Mouse (Mus musculus): Measurements from ENCODE around the gene Fggy. TPM values are rescaled to one million over a fixed set of nuclear protein-coding genes. Genes with fewer than 3 reads are reported as not detected.
A peak's percentile ranks its signal among the peaks of the same experiment; 100 is the strongest.

Gene Fggy
- polyA plus RNA-seq, 1 experiment from 2014 or later: 22.8 TPM

DNA sequence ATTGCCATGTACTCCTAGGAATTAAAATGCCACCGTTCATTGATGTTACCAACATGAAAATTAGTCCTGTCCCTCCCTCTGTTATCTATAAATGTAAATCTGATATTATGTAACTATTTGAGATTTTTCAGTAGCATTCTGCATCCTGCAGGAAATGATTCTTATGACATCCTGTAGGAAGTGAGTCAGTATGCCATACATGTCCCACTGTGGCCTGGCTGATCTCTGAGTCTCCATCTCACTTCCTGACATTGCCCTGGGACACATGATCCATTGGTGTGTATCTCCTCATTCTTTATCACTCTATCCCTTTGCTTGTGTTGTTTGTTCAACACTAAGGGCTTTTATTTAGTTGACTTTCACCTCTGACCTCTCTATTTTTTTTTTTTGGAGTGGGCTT, 110.3 kb downstream of the Fggy start:
- 86% methylated on average over 1 of the region's 1 CpGs for WGBS
- Histone ChIP-seq H3K4me3 (ENCODE audit: low read length) (no peak overlapping the region), H3K4me2 (ENCODE audit: low read depth, low read length) (no peak overlapping the region), H3K27me3 (replicated peaks; ENCODE audit: control insufficient read depth, insufficient read depth, low read length) (no peaks in the 10 kb centered on the region), H3K9me3 (ENCODE audit: control insufficient read depth, low read length) (no peaks in the 10 kb centered on the region), H3K27ac (ENCODE audit: low read length) (no peak overlapping the region), H3K4me1 (ENCODE audit: control insufficient read depth, insufficient read depth, low read length) (no peaks in the 10 kb centered on the region), H3K36me3 (ENCODE audit: control insufficient read depth, insufficient read depth, low read length) (no peaks in the 10 kb centered on the region), H3K9ac (ENCODE audit: low read depth, low read length) (no peak overlapping the region)
- ATAC-seq: no peak

- ATAC-seq: no peak
- WGBS: 88% methylated on average over 3 of the region's 3 CpGs
Measured at GRCm38 (mm10) chr4:95668543-95668942, 111.2 kb downstream of the Fggy start.

GRCm38 (mm10) chr4:95669336-95669735, 112.0 kb downstream of the Fggy start:
- no peaks in the 10 kb centered on the region for H3K27me3 ChIP-seq (replicated peaks; ENCODE audit: control insufficient read depth, insufficient read depth, low read length)
- no peak overlapping the region for H3K4me2 ChIP-seq (ENCODE audit: low read depth, low read length)
- no peak for ATAC-seq
- H3K4me1 ChIP-seq (ENCODE audit: control insufficient read depth, insufficient read depth, low read length): no peaks in the 10 kb centered on the region
- no peaks in the 10 kb centered on the region for H3K36me3 ChIP-seq (ENCODE audit: control insufficient read depth, insufficient read depth, low read length)
- no peak overlapping the region for H3K27ac ChIP-seq (ENCODE audit: low read length)
- H3K9ac ChIP-seq (ENCODE audit: low read depth, low read length): no peak overlapping the region
- H3K4me3 ChIP-seq (ENCODE audit: low read length): no peak overlapping the region
- WGBS: 84% methylated on average over 2 of the region's 2 CpGs
- H3K9me3 ChIP-seq (ENCODE audit: control insufficient read depth, low read length): no peaks in the 10 kb centered on the region

More at GRCm38 (mm10) chr4:95668543-95668942, 111.2 kb downstream of the Fggy start:
- no peaks in the 10 kb centered on the region for H3K36me3 ChIP-seq (ENCODE audit: control insufficient read depth, insufficient read depth, low read length)
- H3K9ac ChIP-seq (ENCODE audit: low read depth, low read length): no peak overlapping the region
- H3K4me3 ChIP-seq (ENCODE audit: low read length): no peak overlapping the region
- no peak overlapping the region for H3K27ac ChIP-seq (ENCODE audit: low read length)
- H3K9me3 ChIP-seq (ENCODE audit: control insufficient read depth, low read length): no peaks in the 10 kb centered on the region
- H3K4me2 ChIP-seq (ENCODE audit: low read depth, low read length): no peak overlapping the region
- H3K27me3 ChIP-seq (replicated peaks; ENCODE audit: control insufficient read depth, insufficient read depth, low read length): no peaks in the 10 kb centered on the region
- H3K4me1 ChIP-seq (ENCODE audit: control insufficient read depth, insufficient read depth, low read length): no peaks in the 10 kb centered on the region

DNA sequence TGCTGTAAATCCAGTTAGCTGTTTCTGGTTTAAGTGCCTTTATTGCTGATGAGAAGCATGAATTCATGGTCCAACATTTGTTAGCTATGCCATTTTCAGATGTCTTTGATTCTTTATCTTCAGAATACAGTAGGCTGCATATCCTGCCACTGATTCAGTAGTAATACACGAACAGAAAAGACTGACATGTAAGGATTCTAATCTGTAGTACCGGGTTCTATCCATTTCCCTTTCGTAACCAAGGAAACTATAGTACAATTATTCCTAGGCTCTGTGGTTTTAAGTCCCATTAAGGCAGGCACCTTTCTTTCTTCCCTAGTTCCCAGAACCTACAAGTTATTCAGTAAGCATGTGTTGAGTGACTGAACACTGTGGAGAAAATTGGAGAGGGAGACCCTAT, 113.3 kb downstream of the Fggy start:
- Histone ChIP-seq H3K9me3 (ENCODE audit: control insufficient read depth, low read length) (no peaks in the 10 kb centered on the region), H3K27ac (ENCODE audit: low read length) (no peak overlapping the region), H3K27me3 (replicated peaks; ENCODE audit: control insufficient read depth, insufficient read depth, low read length) (no peaks in the 10 kb centered on the region), H3K4me2 (ENCODE audit: low read depth, low read length) (no peak overlapping the region), H3K4me1 (ENCODE audit: control insufficient read depth, insufficient read depth, low read length) (no peaks in the 10 kb centered on the region), H3K9ac (ENCODE audit: low read depth, low read length) (no peak overlapping the region), H3K4me3 (ENCODE audit: low read length) (no peak overlapping the region), H3K36me3 (ENCODE audit: control insufficient read depth, insufficient read depth, low read length) (no peaks in the 10 kb centered on the region)
- WGBS: 75% methylated on average over 3 of the region's 3 CpGs
- no peak for ATAC-seq

DNA sequence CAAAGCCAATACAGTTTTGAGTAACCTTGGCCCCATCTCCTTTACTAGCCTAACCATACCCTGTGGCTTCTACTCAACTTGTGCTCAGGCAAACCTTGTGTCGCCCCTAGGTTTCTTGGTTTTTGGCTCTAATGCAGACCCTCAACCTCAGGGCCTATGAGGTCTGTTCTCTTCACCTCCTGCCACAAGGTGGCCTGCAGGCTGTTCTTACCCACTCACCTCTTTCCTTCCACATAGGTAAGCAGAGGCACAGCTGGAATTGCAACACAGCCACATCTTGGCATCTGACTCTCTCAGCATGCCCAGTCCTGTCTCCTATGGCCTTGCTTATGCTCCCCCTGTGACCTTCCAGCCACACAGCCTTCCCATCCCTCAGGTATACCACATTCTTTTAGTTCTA, 114.7 kb downstream of the Fggy start:
- no peaks in the 10 kb centered on the region for H3K27me3 ChIP-seq (replicated peaks; ENCODE audit: control insufficient read depth, insufficient read depth, low read length)
- no peak overlapping the region for H3K4me2 ChIP-seq (ENCODE audit: low read depth, low read length)
- no peaks in the 10 kb centered on the region for H3K4me1 ChIP-seq (ENCODE audit: control insufficient read depth, insufficient read depth, low read length)
- 90% methylated on average over 1 of the region's 1 CpGs for WGBS
- no peaks in the 10 kb centered on the region for H3K36me3 ChIP-seq (ENCODE audit: control insufficient read depth, insufficient read depth, low read length)
- no peak overlapping the region for H3K27ac ChIP-seq (ENCODE audit: low read length)
- no peak overlapping the region for H3K4me3 ChIP-seq (ENCODE audit: low read length)
- no peak overlapping the region for H3K9ac ChIP-seq (ENCODE audit: low read depth, low read length)
- H3K9me3 ChIP-seq (ENCODE audit: control insufficient read depth, low read length): no peaks in the 10 kb centered on the region
- ATAC-seq: no peak

- Histone ChIP-seq H3K36me3 (ENCODE audit: control insufficient read depth, insufficient read depth, low read length) (no peaks in the 10 kb centered on the region), H3K4me3 (ENCODE audit: low read length) (no peak overlapping the region), H3K27ac (ENCODE audit: low read length) (no peak overlapping the region), H3K9ac (ENCODE audit: low read depth, low read length) (no peak overlapping the region), H3K27me3 (replicated peaks; ENCODE audit: control insufficient read depth, insufficient read depth, low read length) (no peaks in the 10 kb centered on the region), H3K9me3 (ENCODE audit: control insufficient read depth, low read length) (no peaks in the 10 kb centered on the region), H3K4me1 (ENCODE audit: control insufficient read depth, insufficient read depth, low read length) (no peaks in the 10 kb centered on the region), H3K4me2 (ENCODE audit: low read depth, low read length) (no peak overlapping the region)
- no peak for ATAC-seq
- WGBS: 76% methylated on average over 2 of the region's 2 CpGs
Measured at GRCm38 (mm10) chr4:95676390-95676789, 119.1 kb downstream of the Fggy start.

- H3K27ac ChIP-seq (ENCODE audit: low read length): no peak overlapping the region
- ATAC-seq: no peak
- no peak overlapping the region for H3K4me3 ChIP-seq (ENCODE audit: low read length)
- WGBS: 76% methylated on average over 5 of the region's 5 CpGs
- H3K4me1 ChIP-seq (ENCODE audit: control insufficient read depth, insufficient read depth, low read length): no peaks in the 10 kb centered on the region
- no peaks in the 10 kb centered on the region for H3K9me3 ChIP-seq (ENCODE audit: control insufficient read depth, low read length)
- no peak overlapping the region for H3K9ac ChIP-seq (ENCODE audit: low read depth, low read length)
- H3K4me2 ChIP-seq (ENCODE audit: low read depth, low read length): no peak overlapping the region
- H3K27me3 ChIP-seq (replicated peaks; ENCODE audit: control insufficient read depth, insufficient read depth, low read length): no peaks in the 10 kb centered on the region
- H3K36me3 ChIP-seq (ENCODE audit: control insufficient read depth, insufficient read depth, low read length): no peaks in the 10 kb centered on the region
Measured at GRCm38 (mm10) chr4:95680756-95681449, 123.6 kb downstream of the Fggy start.

DNA sequence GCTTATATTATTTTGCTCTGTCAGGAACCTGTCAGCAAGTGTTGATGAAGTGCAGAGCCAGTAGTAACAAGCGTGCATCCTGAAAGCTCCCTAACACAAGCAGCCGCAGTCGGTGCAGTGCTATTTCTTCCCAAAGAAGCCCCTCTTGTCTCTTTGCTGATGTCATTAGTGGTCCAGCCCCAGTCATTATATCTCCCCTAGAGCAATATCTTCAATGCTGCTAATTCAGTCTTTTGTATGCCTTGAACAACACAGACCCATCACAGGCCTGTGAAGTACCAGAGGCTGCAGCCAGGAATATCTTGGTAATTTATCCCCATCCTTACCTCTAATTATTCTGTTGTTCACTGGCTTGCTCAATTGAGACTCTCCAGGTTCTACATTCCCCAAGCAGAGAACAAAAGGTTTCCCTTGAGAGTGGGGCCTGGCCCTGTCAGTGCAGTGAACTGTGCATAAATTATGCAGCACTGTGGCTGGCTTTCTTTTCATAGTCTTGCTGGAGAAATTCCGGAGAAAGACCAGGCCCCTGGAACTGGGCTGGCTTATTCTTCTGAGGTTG, 127.3 kb downstream of the Fggy start:
- ATAC-seq: peak; percentile 79
- Histone ChIP-seq H3K27ac (ENCODE audit: low read length) (no peak overlapping the region), H3K4me1 (ENCODE audit: control insufficient read depth, insufficient read depth, low read length) (no peaks in the 10 kb centered on the region), H3K27me3 (replicated peaks; ENCODE audit: control insufficient read depth, insufficient read depth, low read length) (no peaks in the 10 kb centered on the region), H3K9me3 (ENCODE audit: control insufficient read depth, low read length) (no peaks in the 10 kb centered on the region), H3K9ac (ENCODE audit: low read depth, low read length) (no peak overlapping the region), H3K4me2 (ENCODE audit: low read depth, low read length) (no peak overlapping the region), H3K36me3 (ENCODE audit: control insufficient read depth, insufficient read depth, low read length) (no peaks in the 10 kb centered on the region), H3K4me3 (ENCODE audit: low read length) (no peak overlapping the region)
- 40% methylated on average over 4 of the region's 4 CpGs for WGBS

- Histone ChIP-seq H3K9ac (ENCODE audit: low read depth, low read length) (no peak overlapping the region), H3K4me2 (ENCODE audit: low read depth, low read length) (no peak overlapping the region), H3K9me3 (ENCODE audit: control insufficient read depth, low read length) (no peaks in the 10 kb centered on the region), H3K4me1 (ENCODE audit: control insufficient read depth, insufficient read depth, low read length) (no peaks in the 10 kb centered on the region), H3K27me3 (replicated peaks; ENCODE audit: control insufficient read depth, insufficient read depth, low read length) (no peaks in the 10 kb centered on the region), H3K27ac (ENCODE audit: low read length) (no peak overlapping the region), H3K36me3 (ENCODE audit: control insufficient read depth, insufficient read depth, low read length) (no peaks in the 10 kb centered on the region), H3K4me3 (ENCODE audit: low read length) (no peak overlapping the region)
- no peak for ATAC-seq
- 61% methylated on average over 2 of the region's 2 CpGs for WGBS
Measured at GRCm38 (mm10) chr4:95686775-95687174, 129.5 kb downstream of the Fggy start.

GRCm38 (mm10) chr4:95687350-95687749, 130.0 kb downstream of the Fggy start:
- Histone ChIP-seq H3K36me3 (ENCODE audit: control insufficient read depth, insufficient read depth, low read length) (no peaks in the 10 kb centered on the region), H3K9me3 (ENCODE audit: control insufficient read depth, low read length) (no peaks in the 10 kb centered on the region), H3K27ac (ENCODE audit: low read length) (no peak overlapping the region), H3K27me3 (replicated peaks; ENCODE audit: control insufficient read depth, insufficient read depth, low read length) (no peaks in the 10 kb centered on the region), H3K4me1 (ENCODE audit: control insufficient read depth, insufficient read depth, low read length) (no peaks in the 10 kb centered on the region), H3K4me2 (ENCODE audit: low read depth, low read length) (no peak overlapping the region), H3K4me3 (ENCODE audit: low read length) (no peak overlapping the region), H3K9ac (ENCODE audit: low read depth, low read length) (no peak overlapping the region)
- WGBS: 88% methylated on average over 5 of the region's 5 CpGs
- ATAC-seq: no peak
